Mouse (Mus musculus) cerebellum, postnatal 25 days (tissue): ENCODE results near the gene Itgb1bp2.

Experiments
- DNase-seq, 2 experiments: peaks; one replicate each; pipeline ENCODE4 v3.0.0; 2021; ENCODE audit warnings: mixed read lengths in 2 of 2

Gene Itgb1bp2

GRCm38 (mm10) chrX:101448886-101449475 lies at the start of gene Itgb1bp2:
Gene Itgb1bp2, plus strand, starts transcription at chrX:101449088.
- DNase-seq = no peak

GRCm38 (mm10) chrX:101418946-101419724 lies 29.8 kb upstream of the Itgb1bp2 start:
- peak; percentile 54 to 81 for DNase-seq

GRCm38 (mm10) chrX:101419725-101420699 lies 28.9 kb upstream of the Itgb1bp2 start:
- DNase-seq = peak; percentile 88 to 92

GRCm38 (mm10) chrX:101420700-101421095 lies 28.2 kb upstream of the Itgb1bp2 start, which contains the start of gene Zmym3:
Gene Zmym3, minus strand, starts transcription at chrX:101420849.
- no peak for DNase-seq

DNA sequence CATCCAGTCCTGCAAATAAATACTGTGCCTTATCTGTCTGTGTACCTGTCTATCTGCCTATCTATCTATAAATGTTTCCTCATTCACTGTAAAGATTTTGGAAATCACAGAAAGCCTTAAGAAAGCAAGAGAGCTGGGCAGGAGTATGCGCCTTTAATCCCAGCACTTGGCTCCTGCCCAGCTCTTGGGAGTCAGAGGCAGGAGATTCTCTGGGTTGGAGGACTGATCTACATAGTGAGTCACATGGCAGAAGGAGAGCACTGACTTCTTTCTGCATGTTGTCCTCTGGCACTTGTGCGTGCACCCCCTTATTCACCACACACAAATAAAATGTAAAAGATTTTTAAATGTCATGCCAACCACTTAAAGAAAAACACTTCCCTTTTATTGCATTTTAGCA lies 25.4 kb upstream of the Itgb1bp2 start:
- DNase-seq = no peak

DNA sequence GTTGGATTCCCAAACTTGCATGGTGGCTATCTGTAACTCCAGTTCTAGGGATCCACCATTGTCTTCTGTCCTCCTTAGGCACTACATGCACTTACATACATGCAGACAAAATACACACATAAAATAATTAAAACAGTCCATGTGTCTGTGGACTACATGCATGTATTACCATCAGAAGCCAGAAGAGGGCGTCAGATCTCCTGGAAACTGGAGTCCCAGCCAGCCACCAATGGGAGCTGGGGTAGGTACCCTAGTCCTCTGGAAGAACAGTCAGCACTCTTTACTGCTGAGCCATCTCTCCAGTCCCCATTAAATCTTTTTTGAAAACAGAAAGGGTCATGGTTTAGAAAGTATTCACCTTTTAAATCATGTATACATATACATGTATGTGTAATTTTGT lies 21.1 kb upstream of the Itgb1bp2 start:
- DNase-seq = peak in 1 of 2 experiments; percentile 12

- peak; percentile 19 to 21 for DNase-seq
Measured at GRCm38 (mm10) chrX:101428785-101429141, 20.1 kb upstream of the Itgb1bp2 start.

DNA sequence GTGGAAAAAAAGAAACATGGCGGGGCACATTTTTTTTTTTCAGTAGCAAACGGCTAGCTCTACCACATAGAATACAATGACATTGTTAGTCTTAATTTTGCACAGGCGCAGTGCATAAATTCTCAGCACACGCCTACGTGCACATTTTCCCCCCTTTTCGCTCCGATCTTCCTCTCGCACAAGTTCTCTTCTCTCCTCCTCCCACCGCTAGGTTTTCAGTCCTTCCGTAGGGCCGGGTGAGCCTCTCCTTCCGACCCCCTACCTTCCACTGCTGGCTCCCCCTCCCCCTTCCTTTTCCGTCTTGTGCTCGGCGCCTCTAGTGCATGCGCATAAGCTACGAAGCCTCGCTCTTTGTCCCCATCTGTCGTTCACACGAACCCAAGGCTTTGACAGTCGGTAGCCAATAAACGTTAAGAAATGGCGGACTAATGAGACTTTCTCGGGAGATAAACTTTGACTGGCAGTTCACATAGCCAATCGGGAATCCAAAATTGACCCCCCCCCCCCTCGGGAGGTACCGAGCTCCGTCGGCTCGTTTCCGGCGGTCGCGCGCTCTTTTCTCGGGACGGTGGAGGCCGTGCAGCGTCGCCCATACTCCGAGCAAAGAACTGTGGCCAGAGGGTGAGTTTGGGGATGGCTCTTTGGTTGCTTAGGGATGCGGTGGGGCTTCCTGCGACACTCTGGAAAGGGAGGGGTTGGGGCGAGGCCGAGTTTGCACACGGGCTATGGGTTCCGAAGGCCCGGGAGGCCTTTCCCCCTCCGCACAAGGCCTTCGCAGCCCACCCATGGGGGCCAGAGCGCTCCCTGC lies 19.5 kb upstream of the Itgb1bp2 start, which contains the start of gene Nono:
Gene Nono, plus strand, starts transcription at position 177 of the 808 bp plus-strand sequence.
- DNase-seq = peak; percentile 78 to 89

DNA sequence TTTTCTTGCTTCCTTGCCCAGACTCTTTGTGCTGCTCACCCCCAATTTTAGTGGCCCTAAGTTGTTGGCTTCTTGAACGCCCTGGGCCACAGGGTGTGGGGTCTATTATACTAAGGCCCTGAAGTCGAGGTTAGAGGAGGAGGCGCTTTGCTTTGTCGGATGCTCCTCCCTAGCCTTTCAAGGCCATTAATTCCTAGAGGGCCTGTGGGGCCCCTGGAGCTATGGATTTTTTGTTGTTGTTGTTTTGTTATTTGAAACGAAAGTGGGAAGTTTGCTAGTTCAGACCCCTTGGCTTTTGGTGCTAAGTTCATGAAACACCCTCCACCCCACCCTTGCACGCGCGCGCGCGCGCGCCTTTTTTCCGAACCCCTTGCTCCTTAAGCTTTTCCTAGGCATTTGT lies 18.9 kb upstream of the Itgb1bp2 start:
- DNase-seq = peak in 1 of 2 experiments; percentile 11

DNA sequence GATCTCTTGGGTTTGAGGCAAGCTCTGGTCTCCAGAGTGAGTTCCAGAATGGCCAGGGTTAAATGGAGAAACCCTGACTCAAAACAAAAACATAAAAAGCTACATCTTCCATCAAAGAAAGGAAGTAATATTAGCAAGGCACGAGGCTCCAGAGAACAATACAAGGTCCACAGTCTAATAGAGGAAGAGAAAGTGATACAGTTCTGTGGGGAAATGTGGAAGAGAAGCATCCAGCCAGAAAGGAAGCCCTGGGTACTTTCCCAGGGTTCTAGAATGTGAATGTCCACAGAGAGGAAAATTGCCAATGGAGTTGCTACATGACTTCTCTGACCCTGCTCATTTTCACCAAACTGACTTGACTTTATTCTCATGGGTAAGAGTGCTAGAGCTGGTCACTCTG lies 2.3 kb downstream of the Itgb1bp2 start:
- DNase-seq = no peak

DNA sequence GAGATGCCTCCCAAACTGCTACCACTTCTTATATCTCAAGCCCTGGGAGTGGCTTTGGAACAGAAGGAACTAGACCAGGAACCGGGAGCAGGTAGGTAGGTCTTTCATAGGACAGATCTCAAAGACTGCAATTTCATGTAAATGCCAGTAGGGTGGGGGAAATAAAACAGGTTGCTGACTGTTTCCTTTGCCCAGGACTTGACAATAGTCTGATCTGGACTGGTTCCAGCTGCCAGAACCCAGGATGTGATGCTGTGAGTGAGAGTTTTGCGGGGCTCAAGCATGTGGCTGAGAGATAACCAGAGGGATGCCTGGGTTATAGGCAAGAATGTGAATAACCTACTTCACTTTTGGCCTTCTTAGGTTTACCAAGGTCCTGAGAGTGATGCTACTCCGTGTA lies 2.7 kb downstream of the Itgb1bp2 start:
- no peak for DNase-seq

- no peak for DNase-seq
Measured at GRCm38 (mm10) chrX:101472202-101472601, 23.3 kb downstream of the Itgb1bp2 start.

DNA sequence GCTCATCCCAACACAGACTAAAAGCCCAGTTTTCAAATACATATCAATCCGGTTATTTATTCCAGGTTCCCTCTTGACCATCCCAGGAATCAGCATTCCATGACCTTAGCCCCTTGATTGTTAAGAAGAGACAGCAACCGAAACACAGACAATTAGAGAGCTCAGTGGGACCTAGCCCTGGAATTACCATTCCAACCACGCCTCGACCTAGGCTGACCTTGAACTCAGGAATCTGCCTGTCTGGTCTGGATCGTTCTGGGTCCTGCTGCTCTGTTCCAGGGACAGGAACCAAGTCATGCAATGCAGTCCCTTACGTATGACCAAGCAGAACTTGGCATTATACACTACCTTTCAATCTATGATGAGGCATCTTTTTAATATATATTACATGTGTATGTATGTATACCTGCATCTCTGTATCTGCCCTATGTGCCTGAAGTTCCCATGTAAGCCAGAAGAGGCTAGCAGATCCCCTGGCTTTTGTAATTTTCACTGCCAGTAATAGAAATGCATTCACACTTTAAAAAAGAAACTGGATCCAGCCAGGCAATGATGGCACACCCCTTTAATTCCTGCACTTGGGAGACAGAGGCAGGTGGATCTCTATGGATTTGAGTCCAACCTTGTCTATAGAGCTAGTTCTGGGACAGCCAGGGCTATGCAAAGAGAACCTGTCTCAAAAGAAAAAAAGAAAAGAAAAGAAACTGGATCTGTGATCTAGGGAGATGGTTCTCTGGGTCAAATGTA lies 32.9 kb downstream of the Itgb1bp2 start:
- DNase-seq = no peak

DNA sequence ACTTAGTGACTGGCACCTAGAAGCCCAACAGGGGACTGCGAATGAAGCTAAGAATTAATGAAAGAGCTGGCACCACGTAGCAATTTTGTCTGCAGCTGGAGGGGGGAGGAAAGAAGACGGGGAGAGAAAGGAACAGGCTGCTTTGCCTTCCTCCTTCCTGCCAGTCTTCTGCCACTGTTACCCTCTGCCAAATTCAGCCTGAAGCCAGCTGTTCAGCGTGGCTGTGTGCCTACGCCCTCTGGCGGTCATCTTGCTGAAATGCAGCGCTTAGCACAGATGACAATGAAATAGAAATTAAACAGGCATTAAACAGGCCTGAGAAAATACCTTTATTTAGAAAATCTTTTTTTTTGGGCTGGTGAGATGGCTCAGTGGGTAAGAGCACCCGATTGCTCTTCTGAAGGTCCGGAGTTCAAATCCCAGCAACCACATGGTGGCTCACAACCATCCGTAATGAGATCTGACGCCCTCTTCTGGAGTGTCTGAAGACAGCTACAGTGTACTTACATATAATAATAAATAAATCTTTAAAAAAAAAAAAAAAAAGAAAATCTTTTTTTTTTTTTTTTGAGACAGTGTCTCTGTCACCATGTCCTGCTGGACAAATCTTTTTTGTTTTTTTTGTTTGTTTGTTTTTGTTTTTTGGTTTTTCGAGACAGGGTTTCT lies 37.7 kb downstream of the Itgb1bp2 start:
- DNase-seq = peak; percentile 58 to 74
